Mouse (Mus musculus): ENCODE measurements at regions not wholly inside any gene's neighbourhood (a gene's known extent, or its start where the extent isn't known, plus 50 kb on each side); places are given as distances from the start of the nearest gene placed in this dataset.

DNA sequence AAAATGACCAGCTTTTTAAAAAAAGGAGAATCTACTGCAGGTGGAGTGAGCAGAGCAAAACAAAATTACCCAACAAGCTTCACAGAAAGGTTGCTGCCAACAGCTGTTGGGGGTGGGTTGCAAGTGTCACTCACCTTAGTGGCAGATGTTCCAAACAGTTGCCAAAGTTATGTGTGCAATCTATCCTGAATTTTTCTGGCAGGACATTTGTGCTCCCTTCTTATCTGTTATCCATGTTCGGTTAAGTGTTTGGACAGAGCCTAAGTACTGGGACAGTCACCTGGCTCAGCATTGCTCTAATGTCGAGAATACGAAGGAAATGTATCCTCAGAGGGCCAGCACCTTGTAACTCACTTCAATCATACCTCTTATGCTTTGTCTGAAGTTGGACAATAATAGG is 115.3 kb downstream of the Fam84b start:
- TF ChIP-seq SRF (IDR thresholded peaks at IDR 0.05; ENCODE audit: control insufficient read depth, insufficient read length, low read depth) (no peak), POLR2A (IDR thresholded peaks at IDR 0.05; ENCODE audit: insufficient read length, low read depth) (no peak), USF1 (IDR thresholded peaks at IDR 0.05; ENCODE audit: low read depth) (no peak), CEBPB (IDR thresholded peaks at IDR 0.05; ENCODE audit: insufficient read depth, poor library complexity, severe bottlenecking) (no peak), MYOD1 (IDR thresholded peaks at IDR 0.05; ENCODE audit: control insufficient read depth in 1 of 3, insufficient read length in 2 of 3, low read depth in 2 of 3) (no peak), MYOG (IDR thresholded peaks at IDR 0.05; ENCODE audit: control insufficient read depth in 1 of 3, insufficient read depth in 1 of 3, insufficient read length in 2 of 3, low read depth in 2 of 3) (no peak), E2F4 (IDR thresholded peaks at IDR 0.05; ENCODE audit: insufficient read depth) (no peak), POLR2AphosphoS2 (IDR thresholded peaks at IDR 0.05; ENCODE audit: insufficient read length, low read depth) (no peak), TCF12 (IDR thresholded peaks at IDR 0.05; ENCODE audit: insufficient read depth, poor library complexity, severe bottlenecking) (no peak), MAX (IDR thresholded peaks at IDR 0.05; ENCODE audit: low read depth) (no peak), TCF3 (IDR thresholded peaks at IDR 0.05; ENCODE audit: insufficient read length, low read depth) (no peak), REST (IDR thresholded peaks at IDR 0.05; ENCODE audit: insufficient read depth, insufficient read length) (no peak)

All from myocyte (in vitro differentiated cells).